Mouse (Mus musculus) hindbrain, postnatal 0 days (tissue): Measurements from ENCODE around the gene Smok3b. TPM values are rescaled to one million over a fixed set of nuclear protein-coding genes. Genes with fewer than 3 reads are reported as not detected.

Experiments used
- ATAC-seq: fragments of 200-750 bp; cut with Nextera tagmentation; 2 replicates; pipeline ENCODE4 v1.8.0; 2017; ENCODE audit warnings: mild to moderate bottlenecking, moderate TSS enrichment, moderate library complexity
- DNase-seq: peaks from one replicate; pipeline ENCODE4 v3.0.0-alpha.2; 2015; ENCODE audit warnings: low spot score
- H3K27ac ChIP-seq: fragments of 300-500 bp; sonication (generic); 2 replicates; pipeline ENCODE4 v1.5.1; 2014; ENCODE audit warnings: mild to moderate bottlenecking
- H3K27me3 ChIP-seq: fragments of 300-500 bp; sonication (generic); 2 replicates; pipeline ENCODE4 v1.6.1; 2014; ENCODE audit warnings: low read length, mixed read lengths; ENCODE audit not compliant: insufficient read depth
- H3K36me3 ChIP-seq: fragments of 300-500 bp; sonication (generic); 2 replicates; pipeline ENCODE4 v1.6.1; 2014; ENCODE audit warnings: low read length, mixed read lengths; ENCODE audit not compliant: insufficient read depth
- H3K4me1 ChIP-seq: fragments of 300-500 bp; sonication (generic); 2 replicates; pipeline ENCODE4 v1.6.1; 2014; ENCODE audit warnings: antibody characterized with exemption, low read length, mixed read lengths; ENCODE audit not compliant: insufficient read depth
- H3K4me2 ChIP-seq: fragments of 300-500 bp; sonication (generic); 2 replicates; pipeline ENCODE4 v1.6.1; 2014; ENCODE audit warnings: low read depth, mild to moderate bottlenecking, low read length, moderate library complexity, mixed read lengths
- H3K4me3 ChIP-seq: fragments of 300-500 bp; sonication (generic); 2 replicates; pipeline ENCODE4 v1.5.1; 2014; ENCODE audit warnings: low read length
- H3K9ac ChIP-seq: fragments of 300-500 bp; sonication (generic); replicated peaks from 2 replicates; pipeline ENCODE4 v1.6.1; 2014; ENCODE audit warnings: mild to moderate bottlenecking, low read length, moderate library complexity, mixed read lengths
- H3K9me3 ChIP-seq: fragments of 300-500 bp; sonication (generic); 2 replicates; pipeline ENCODE4 v1.6.1; 2016; ENCODE audit warnings: low read length, mixed read lengths
- CTCF ChIP-seq: IDR thresholded peaks from 2 replicates; pipeline ENCODE4 v1.5.1; 2016; ENCODE audit warnings: antibody characterized with exemption, control low read depth, low read depth
- WGBS: fragments of 180-500 bp; shearing (Covaris S2); extraction: QIAGEN DNeasy Blood & Tissue Kit; methylation state at CpG from one replicate; pipeline ENCODE4 v1.1.7; 2014; 5-methylcytosine and 5-hydroxymethylcytosine counted together
- polyA plus RNA-seq: library from polyadenylated mRNA; unstranded; fragments of >200 nt; fragmentation: Nextera tagmentation; extraction: Ambion mirVana; gene quantifications from 2 replicates; pipeline ENCODE4 v1.2.1, GENCODE M21; 2015
- total RNA-seq: library from RNA; depleted of rRNA; stranded (reverse); fragments of >200 nt; gene quantifications from 2 replicates; pipeline ENCODE4 v1.2.3, GENCODE M21; 2014

The Smok3b gene
- total and polyA plus RNA-seq, 2 experiments from 2014 or later = not detected

DNA sequence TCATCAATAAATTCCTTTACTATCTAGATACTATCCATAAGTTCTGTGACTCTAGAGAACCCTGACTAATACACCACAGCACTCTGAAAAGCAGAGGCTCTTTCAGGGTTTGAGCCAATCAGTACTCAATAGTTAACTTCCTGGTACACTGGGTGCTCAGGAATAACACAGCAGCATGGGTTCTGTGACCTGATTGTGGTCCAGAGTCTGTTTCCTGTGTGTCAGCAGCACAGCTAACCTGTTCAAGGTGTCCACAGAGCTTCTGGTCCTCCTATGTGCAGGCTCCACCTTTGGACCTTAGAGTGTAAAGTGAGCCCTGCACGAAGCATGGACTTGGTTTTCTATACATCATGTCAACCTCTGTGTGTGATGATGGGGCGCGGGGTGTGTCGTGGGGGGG lies 52.6 kb downstream of the Smok3b start:
- H3K4me1 ChIP-seq = no peaks in the 10 kb centered on the region
- H3K4me2 ChIP-seq = no peak overlapping the region
- DNase-seq (no peak), ATAC-seq (no peak)
- no peak overlapping the region for H3K9ac ChIP-seq
- no peak overlapping the region for H3K27ac ChIP-seq
- no peak overlapping the region for H3K4me3 ChIP-seq
- no peaks in the 10 kb centered on the region for H3K27me3 ChIP-seq
- no peaks in the 10 kb centered on the region for H3K36me3 ChIP-seq
- WGBS = 89% methylated on average over 4 of the region's 4 CpGs
- no peaks in the 10 kb centered on the region for H3K9me3 ChIP-seq
- no peak for TF ChIP-seq CTCF

DNA sequence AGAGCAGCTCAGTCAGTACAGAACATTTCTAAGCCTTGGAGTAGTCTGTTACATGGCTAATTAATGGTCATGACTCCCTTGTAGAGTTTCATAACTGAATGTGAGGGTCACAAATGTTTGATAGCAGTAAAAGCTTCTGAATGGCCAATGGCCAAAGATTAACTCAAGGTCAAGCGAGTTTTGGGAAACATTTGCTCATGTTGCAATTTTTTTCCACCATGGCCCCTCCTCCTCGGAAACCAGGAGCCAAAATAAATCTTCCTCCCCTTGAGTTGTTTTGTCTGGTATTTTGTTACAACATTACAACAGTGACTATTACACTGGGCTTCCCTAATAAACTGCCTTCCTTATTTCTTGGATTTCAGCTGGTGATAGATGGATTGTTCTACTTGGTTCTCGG lies 54.5 kb downstream of the Smok3b start:
- DNase-seq (no peak), ATAC-seq (no peak)
- no peak for TF ChIP-seq CTCF
- Histone ChIP-seq H3K4me1 (no peaks in the 10 kb centered on the region), H3K4me2 (no peak overlapping the region), H3K9me3 (no peaks in the 10 kb centered on the region), H3K9ac (no peak overlapping the region), H3K4me3 (no peak overlapping the region), H3K36me3 (no peaks in the 10 kb centered on the region), H3K27ac (no peak overlapping the region), H3K27me3 (no peaks in the 10 kb centered on the region)
- 74% methylated on average over 3 of the region's 3 CpGs for WGBS

DNA sequence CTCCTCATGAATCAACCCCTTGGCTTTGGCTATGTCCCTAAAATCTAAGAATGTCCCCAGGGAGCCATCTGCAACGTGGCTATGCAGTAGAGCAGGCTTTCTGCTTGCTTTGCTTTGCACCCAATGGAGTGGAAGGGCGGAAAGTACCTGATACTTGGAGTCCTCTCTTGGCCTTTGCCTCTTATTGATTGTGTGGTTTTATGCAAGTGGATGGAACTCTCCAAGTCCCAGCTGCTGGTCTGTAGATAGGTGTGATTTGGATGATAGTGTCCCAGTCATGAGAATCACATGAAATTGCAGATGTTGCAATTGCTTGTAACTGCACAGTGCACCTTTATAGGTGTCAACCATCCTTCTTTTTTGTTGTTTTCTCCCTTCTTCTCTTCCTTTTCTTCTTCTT lies 54.9 kb downstream of the Smok3b start:
- no peak overlapping the region for H3K27ac ChIP-seq
- no peaks in the 10 kb centered on the region for H3K4me1 ChIP-seq
- no peak for ATAC-seq
- TF ChIP-seq CTCF = no peak
- no peak overlapping the region for H3K4me2 ChIP-seq
- 58% methylated on average over 2 of the region's 2 CpGs for WGBS
- DNase-seq = no peak
- no peaks in the 10 kb centered on the region for H3K36me3 ChIP-seq
- H3K27me3 ChIP-seq = no peaks in the 10 kb centered on the region
- no peak overlapping the region for H3K9ac ChIP-seq
- H3K4me3 ChIP-seq = no peak overlapping the region
- H3K9me3 ChIP-seq = no peaks in the 10 kb centered on the region

- ATAC-seq = no peak
- Histone ChIP-seq H3K27me3 (no peaks in the 10 kb centered on the region), H3K9ac (no peak overlapping the region), H3K9me3 (no peaks in the 10 kb centered on the region), H3K36me3 (no peaks in the 10 kb centered on the region), H3K27ac (no peak overlapping the region), H3K4me2 (no peak overlapping the region), H3K4me1 (no peaks in the 10 kb centered on the region), H3K4me3 (no peak overlapping the region)
- DNase-seq = no peak
- no peak for TF ChIP-seq CTCF
- WGBS = 90% methylated on average over 5 of the region's 5 CpGs
These were observed 59.2 kb downstream of the Smok3b start for GRCm38 (mm10) chr5:138080456-138080855.

DNA sequence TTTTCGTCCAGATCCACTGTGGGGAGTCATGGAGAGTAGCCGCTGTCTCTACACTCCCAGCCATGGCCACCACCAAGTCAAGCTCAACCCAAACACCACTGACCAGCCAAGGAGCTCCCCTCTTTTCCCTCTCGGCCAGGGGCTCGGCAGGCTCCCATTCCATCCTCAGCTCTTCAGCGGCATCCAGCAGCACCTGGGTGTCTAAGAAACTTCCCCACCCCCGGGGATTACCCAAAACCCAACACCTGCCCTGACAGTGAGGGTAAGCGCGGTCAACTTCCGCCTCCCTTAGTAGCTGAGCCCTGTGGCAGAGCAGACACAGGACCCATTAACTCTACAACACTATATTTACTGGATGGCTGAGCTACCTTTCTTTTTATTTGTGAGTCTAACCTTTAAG lies 60.2 kb downstream of the Smok3b start:
- 79% methylated on average over 9 of the region's 9 CpGs for WGBS
- H3K4me2 ChIP-seq = no peak overlapping the region
- ATAC-seq (no peak), DNase-seq (no peak)
- no peaks in the 10 kb centered on the region for H3K4me1 ChIP-seq
- no peaks in the 10 kb centered on the region for H3K27me3 ChIP-seq
- no peak for TF ChIP-seq CTCF
- no peaks in the 10 kb centered on the region for H3K36me3 ChIP-seq
- H3K4me3 ChIP-seq = no peak overlapping the region
- H3K9ac ChIP-seq = no peak overlapping the region
- H3K9me3 ChIP-seq = no peaks in the 10 kb centered on the region
- H3K27ac ChIP-seq = no peak overlapping the region

DNA sequence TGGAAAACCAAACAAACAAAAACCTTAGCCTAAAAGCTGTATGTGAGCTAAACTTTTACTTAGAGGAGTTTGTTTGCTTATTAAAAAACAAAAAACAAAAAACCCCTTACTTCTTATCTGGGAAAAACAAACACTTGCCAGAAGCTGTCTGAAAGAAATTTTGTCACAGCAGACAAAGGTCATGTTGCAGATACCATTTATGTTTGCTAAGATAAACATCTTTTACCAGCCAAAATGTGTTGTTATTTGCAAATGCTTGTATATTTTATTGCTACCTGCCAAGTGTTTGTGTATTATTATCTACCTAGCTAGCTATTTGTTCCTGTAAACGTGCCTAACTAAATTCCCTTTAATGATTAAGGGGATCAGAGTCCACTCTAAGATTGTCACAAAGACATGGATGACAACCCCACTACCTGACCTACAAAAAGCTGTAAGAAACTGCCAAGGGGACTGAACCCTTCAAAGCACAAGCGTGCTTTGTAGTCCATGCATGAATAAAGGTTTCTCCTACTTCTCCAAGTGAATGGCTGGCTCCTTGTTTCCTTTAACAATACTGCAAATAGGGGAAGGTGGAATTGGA lies 62.2 kb downstream of the Smok3b start:
- ATAC-seq = no peak
- no peaks in the 10 kb centered on the region for H3K9me3 ChIP-seq
- H3K27me3 ChIP-seq = no peaks in the 10 kb centered on the region
- no peak for TF ChIP-seq CTCF
- no peak overlapping the region for H3K9ac ChIP-seq
- WGBS = 66% methylated on average over 2 of the region's 2 CpGs
- H3K36me3 ChIP-seq = no peaks in the 10 kb centered on the region
- DNase-seq = no peak
- H3K27ac ChIP-seq = no peak overlapping the region
- H3K4me1 ChIP-seq = no peaks in the 10 kb centered on the region
- no peak overlapping the region for H3K4me3 ChIP-seq
- no peak overlapping the region for H3K4me2 ChIP-seq

DNA sequence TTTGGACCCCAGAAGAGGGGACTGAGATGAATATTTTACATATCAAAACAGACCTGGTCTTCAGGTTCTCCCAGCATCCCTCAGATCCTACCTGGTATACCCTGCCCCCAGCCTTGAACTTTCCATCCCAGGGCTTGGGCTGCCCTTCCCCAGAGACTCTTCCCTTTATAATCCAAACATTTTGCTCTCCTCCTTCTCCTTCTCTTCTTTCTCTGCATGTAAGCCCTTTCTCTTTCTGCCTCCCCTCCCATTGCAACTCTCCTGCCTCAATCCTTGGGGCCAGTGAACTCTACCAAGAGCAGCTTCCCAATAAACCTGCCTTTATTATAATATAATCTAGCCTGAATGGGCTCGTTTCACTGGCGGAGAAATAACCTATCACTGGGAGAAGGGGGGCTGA lies 62.7 kb downstream of the Smok3b start:
- H3K27ac ChIP-seq = no peak overlapping the region
- TF ChIP-seq CTCF = no peak
- WGBS = 93% methylated on average over 2 of the region's 2 CpGs
- H3K27me3 ChIP-seq = no peaks in the 10 kb centered on the region
- no peak for DNase-seq
- H3K4me3 ChIP-seq = no peak overlapping the region
- H3K9ac ChIP-seq = no peak overlapping the region
- no peaks in the 10 kb centered on the region for H3K4me1 ChIP-seq
- no peak for ATAC-seq
- H3K9me3 ChIP-seq = no peaks in the 10 kb centered on the region
- H3K36me3 ChIP-seq = no peaks in the 10 kb centered on the region
- H3K4me2 ChIP-seq = no peak overlapping the region
